Mouse (Mus musculus): ENCODE results near the gene Fbln7. TPM values are rescaled to one million over a fixed set of nuclear protein-coding genes. Genes with fewer than 3 reads are reported as not detected.

Fbln7 gene
- polyA plus RNA-seq, 1 experiment from 2014 or later: 4.0 TPM

DNA sequence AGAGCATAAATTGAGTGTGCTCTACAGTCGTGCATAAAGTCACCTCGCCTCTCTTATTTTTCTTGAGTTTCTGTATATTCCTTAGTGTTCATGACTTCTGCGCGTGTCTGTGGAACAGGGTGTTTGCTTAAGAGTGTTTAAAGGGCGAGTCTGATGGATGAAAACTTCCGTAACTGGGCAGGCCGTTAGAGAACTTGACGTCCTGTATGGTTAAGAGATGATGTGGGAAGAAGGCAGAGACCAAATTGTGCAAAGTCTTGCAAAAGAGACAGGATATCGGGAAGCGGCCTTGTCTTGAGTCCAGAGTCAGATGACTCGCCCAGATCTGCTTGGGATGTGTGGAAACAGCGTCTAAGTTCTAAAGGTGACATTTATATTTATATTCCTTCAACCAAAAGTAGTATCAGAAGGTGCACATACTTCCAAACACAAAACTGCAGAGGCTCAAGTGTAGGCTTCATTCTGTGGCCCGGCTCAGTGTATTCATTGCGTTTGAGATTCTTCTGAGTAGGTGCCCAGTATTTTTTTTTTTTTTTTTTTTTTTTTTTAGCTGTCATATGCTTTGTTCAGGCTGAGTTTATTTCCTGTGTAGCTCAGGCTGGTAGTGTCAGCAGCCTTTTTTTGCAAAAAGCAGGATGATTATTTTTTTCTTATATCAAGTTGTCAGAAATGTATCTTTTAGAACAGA lies 43.7 kb upstream of the Fbln7 start:
- Histone ChIP-seq H3K36me3 (ENCODE audit: control insufficient read depth, insufficient read depth) (0 out of 2 replicates have a peak, but pooled peaks cover 7% of the 10 kb centered on the region), H3K27me3 (replicated peaks; ENCODE audit: control insufficient read depth, insufficient read depth, low read length) (no peaks in the 10 kb centered on the region), H3K27ac (ENCODE audit: low read depth, low read length) (peak overlapping the region; percentile 99), H3K4me1 (replicated peaks; ENCODE audit: control insufficient read depth, insufficient read depth, low read length) (0 out of 2 replicates have a peak, but pooled peaks cover 6% of the 10 kb centered on the region), H3K4me3 (ENCODE audit: low read depth, low read length) (peak overlapping the region; percentile 85), H3K9ac (ENCODE audit: low read depth, low read length) (peak overlapping the region; percentile 90), H3K4me2 (replicated peaks; ENCODE audit: low read depth) (peak overlapping the region; percentile 73), H3K9me3 (ENCODE audit: control insufficient read depth) (no peaks in the 10 kb centered on the region)
- ATAC-seq: no peak
- WGBS: 2% methylated on average over 14 of the region's 14 CpGs
- no peak for TF ChIP-seq CTCF (IDR thresholded peaks at IDR 0.05; ENCODE audit: low read depth)

DNA sequence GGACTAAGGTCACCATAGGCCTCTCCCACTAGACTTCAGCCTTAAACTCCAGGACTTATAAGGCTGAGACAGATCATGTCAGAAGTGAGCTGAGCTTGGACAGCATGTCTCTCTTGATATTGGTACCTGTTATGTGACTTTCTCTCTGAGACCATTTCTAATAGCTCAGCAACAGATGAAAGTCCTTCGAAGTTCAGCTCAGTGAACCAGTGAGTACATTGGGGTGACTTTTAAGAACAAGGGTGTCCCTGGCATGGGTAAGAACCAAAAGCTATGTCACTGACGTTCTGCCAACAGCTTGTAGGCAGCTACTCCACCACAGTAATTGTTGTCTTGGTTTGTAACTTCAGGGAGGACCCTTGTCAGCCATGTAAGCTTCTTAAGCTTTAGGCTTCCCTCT lies 42.1 kb upstream of the Fbln7 start:
- H3K4me2 ChIP-seq (replicated peaks; ENCODE audit: low read depth): peak overlapping the region; percentile 73; the same call in 1 of the 2 replicates
- no peak for ATAC-seq
- no peak for TF ChIP-seq CTCF (IDR thresholded peaks at IDR 0.05; ENCODE audit: low read depth)

DNA sequence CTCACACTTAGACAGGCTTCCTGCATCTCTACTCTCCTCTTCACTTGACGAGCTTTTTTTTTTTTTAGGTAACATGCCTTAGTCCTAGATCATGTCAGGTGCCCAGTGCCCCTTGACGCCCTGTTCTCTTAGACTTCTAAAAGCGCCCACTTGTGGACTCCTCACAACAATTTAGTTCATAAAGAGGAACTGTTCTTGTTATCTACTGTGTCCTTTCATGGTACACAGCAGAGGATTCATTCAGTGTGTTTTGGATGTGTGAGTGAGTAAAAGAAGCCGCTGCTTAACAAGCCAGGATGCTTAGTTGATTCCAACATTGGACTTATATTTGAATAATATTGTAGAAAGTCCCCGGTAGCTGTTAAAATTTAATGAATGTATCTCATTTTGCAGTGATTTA lies 38.9 kb upstream of the Fbln7 start:
- Histone ChIP-seq H3K4me3 (ENCODE audit: low read depth, low read length) (no peak overlapping the region), H3K27ac (ENCODE audit: low read depth, low read length) (no peak overlapping the region), H3K4me2 (replicated peaks; ENCODE audit: low read depth) (no peak overlapping the region), H3K36me3 (ENCODE audit: control insufficient read depth, insufficient read depth) (peaks cover 30% of the 10 kb centered on the region), H3K9me3 (ENCODE audit: control insufficient read depth) (no peaks in the 10 kb centered on the region), H3K9ac (ENCODE audit: low read depth, low read length) (no peak overlapping the region), H3K27me3 (replicated peaks; ENCODE audit: control insufficient read depth, insufficient read depth, low read length) (no peaks in the 10 kb centered on the region), H3K4me1 (replicated peaks; ENCODE audit: control insufficient read depth, insufficient read depth, low read length) (0 out of 2 replicates have a peak, but pooled peaks cover 6% of the 10 kb centered on the region)
- 93% methylated on average over 5 of the region's 5 CpGs for WGBS
- no peak for ATAC-seq
- no peak for TF ChIP-seq CTCF (IDR thresholded peaks at IDR 0.05; ENCODE audit: low read depth)

More for the DNA sequence above, 42.1 kb upstream of the Fbln7 start:
- Histone ChIP-seq H3K4me1 (replicated peaks; ENCODE audit: control insufficient read depth, insufficient read depth, low read length) (0 out of 2 replicates have a peak, but pooled peaks cover 6% of the 10 kb centered on the region), H3K4me3 (ENCODE audit: low read depth, low read length) (no peak overlapping the region), H3K27me3 (replicated peaks; ENCODE audit: control insufficient read depth, insufficient read depth, low read length) (no peaks in the 10 kb centered on the region), H3K9ac (ENCODE audit: low read depth, low read length) (no peak overlapping the region), H3K36me3 (ENCODE audit: control insufficient read depth, insufficient read depth) (peaks cover 14% of the 10 kb centered on the region; the same call in 1 of the 2 replicates), H3K27ac (ENCODE audit: low read depth, low read length) (peak overlapping the region; percentile 50; the same call in 1 of the 2 replicates), H3K9me3 (ENCODE audit: control insufficient read depth) (no peaks in the 10 kb centered on the region)
- 65% methylated on average over 2 of the region's 2 CpGs for WGBS

DNA sequence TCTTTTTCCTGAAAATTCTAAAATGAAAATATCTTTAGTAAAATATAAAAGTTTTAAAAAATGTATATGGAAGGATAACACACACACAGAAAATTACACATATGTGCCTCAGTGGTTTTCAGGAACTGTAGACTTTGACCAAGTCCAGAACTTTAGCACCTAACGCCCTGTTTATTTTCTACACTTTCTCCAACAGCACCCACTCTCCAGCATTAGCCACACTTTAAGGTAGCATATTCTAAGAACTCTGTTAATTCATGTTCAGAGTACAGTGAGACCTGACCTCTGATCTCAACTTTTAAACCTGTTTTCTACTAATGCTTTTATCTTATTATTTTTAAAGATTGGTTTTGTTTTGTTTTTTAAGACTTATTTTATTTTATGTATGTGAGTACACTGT lies 35.0 kb upstream of the Fbln7 start:
- H3K9me3 ChIP-seq (ENCODE audit: control insufficient read depth): no peaks in the 10 kb centered on the region
- H3K4me2 ChIP-seq (replicated peaks; ENCODE audit: low read depth): no peak overlapping the region
- TF ChIP-seq CTCF (IDR thresholded peaks at IDR 0.05; ENCODE audit: low read depth): no peak
- no peaks in the 10 kb centered on the region for H3K27me3 ChIP-seq (replicated peaks; ENCODE audit: control insufficient read depth, insufficient read depth, low read length)
- H3K27ac ChIP-seq (ENCODE audit: low read depth, low read length): no peak overlapping the region
- H3K4me1 ChIP-seq (replicated peaks; ENCODE audit: control insufficient read depth, insufficient read depth, low read length): 0 out of 2 replicates have a peak, but pooled peaks cover 4% of the 10 kb centered on the region
- peak; percentile 60; the same call in 1 of the 2 replicates for ATAC-seq
- 46% methylated on average over 1 of the region's 1 CpGs for WGBS
- no peak overlapping the region for H3K4me3 ChIP-seq (ENCODE audit: low read depth, low read length)
- no peak overlapping the region for H3K9ac ChIP-seq (ENCODE audit: low read depth, low read length)
- H3K36me3 ChIP-seq (ENCODE audit: control insufficient read depth, insufficient read depth): peaks cover 45% of the 10 kb centered on the region

DNA sequence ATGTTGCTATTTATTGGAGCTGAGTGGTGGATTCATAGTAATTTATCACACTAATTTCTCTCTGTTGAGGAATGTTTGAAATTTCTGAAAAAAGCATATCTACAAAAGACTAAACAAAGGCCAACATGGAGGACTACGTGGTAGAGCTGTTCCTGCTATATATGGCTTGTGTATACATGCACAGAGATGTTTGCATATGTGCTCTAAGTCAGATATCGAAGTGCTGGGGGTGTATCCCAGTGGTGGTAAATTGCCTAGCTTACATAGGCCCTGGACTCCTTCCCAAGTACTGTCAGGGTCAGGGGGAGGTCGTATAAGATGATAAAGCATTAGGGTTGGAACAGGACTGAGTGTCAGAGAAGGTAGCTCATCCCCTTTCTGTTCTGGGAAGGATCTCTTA lies 30.2 kb upstream of the Fbln7 start:
- H3K27ac ChIP-seq (ENCODE audit: low read depth, low read length): peak overlapping the region; percentile 94
- H3K4me1 ChIP-seq (replicated peaks; ENCODE audit: control insufficient read depth, insufficient read depth, low read length): 0 out of 2 replicates have a peak, but pooled peaks cover 4% of the 10 kb centered on the region
- H3K9me3 ChIP-seq (ENCODE audit: control insufficient read depth): no peaks in the 10 kb centered on the region
- WGBS: 24% methylated on average over 3 of the region's 3 CpGs
- H3K36me3 ChIP-seq (ENCODE audit: control insufficient read depth, insufficient read depth): peaks cover 53% of the 10 kb centered on the region
- peak; percentile 18 for ATAC-seq
- H3K9ac ChIP-seq (ENCODE audit: low read depth, low read length): no peak overlapping the region
- no peaks in the 10 kb centered on the region for H3K27me3 ChIP-seq (replicated peaks; ENCODE audit: control insufficient read depth, insufficient read depth, low read length)
- TF ChIP-seq CTCF (IDR thresholded peaks at IDR 0.05; ENCODE audit: low read depth): no peak
- H3K4me3 ChIP-seq (ENCODE audit: low read depth, low read length): no peak overlapping the region
- no peak overlapping the region for H3K4me2 ChIP-seq (replicated peaks; ENCODE audit: low read depth)

DNA sequence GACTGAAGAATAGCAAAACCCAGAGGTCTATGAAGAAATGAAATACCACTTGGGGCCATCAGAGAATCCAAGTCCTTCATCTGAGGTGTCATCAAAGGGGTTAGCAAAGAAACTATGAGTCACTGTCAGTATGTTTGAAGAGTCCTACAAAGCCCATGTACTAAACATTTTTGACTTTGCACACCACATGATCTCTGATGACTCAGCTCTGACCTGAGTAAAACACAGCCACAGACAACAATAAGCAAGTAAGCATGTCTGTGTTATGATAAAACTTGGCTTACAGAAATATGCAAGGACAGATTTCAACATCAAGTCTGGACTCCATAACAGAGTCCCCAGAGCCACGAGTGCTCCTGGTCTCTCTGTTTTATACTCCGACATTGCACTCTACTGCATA lies 29.7 kb upstream of the Fbln7 start:
- no peak for TF ChIP-seq CTCF (IDR thresholded peaks at IDR 0.05; ENCODE audit: low read depth)
- H3K27me3 ChIP-seq (replicated peaks; ENCODE audit: control insufficient read depth, insufficient read depth, low read length): no peaks in the 10 kb centered on the region
- H3K4me2 ChIP-seq (replicated peaks; ENCODE audit: low read depth): no peak overlapping the region
- peak; percentile 83 for ATAC-seq
- WGBS: 48% methylated on average over 2 of the region's 2 CpGs
- H3K9me3 ChIP-seq (ENCODE audit: control insufficient read depth): no peaks in the 10 kb centered on the region
- H3K4me1 ChIP-seq (replicated peaks; ENCODE audit: control insufficient read depth, insufficient read depth, low read length): 0 out of 2 replicates have a peak, but pooled peaks cover 4% of the 10 kb centered on the region
- H3K4me3 ChIP-seq (ENCODE audit: low read depth, low read length): no peak overlapping the region
- H3K36me3 ChIP-seq (ENCODE audit: control insufficient read depth, insufficient read depth): peaks cover 57% of the 10 kb centered on the region
- no peak overlapping the region for H3K9ac ChIP-seq (ENCODE audit: low read depth, low read length)
- peak overlapping the region; percentile 94 for H3K27ac ChIP-seq (ENCODE audit: low read depth, low read length)

Data from intestine, postnatal 0 days (tissue).